Mouse (Mus musculus) liver, embryonic 14.5 days (tissue): ENCODE measurements at regions not wholly inside any gene's neighbourhood (a gene's known extent, or its start where the extent isn't known, plus 50 kb on each side); places are given as distances from the start of the nearest gene placed in this dataset.
"Not testable (repeated sequence)": the region's sequence is repeated elsewhere in the genome, so short reads cannot be mapped to it uniquely, and the experiment has no call there.

Source experiments
- CTCF ChIP-seq: IDR thresholded peaks from 2 replicates; pipeline ENCODE4 v1.5.1; 2016; ENCODE audit warnings: antibody characterized with exemption, low read depth, control low read depth
- EP300 ChIP-seq: IDR thresholded peaks from 2 replicates; pipeline ENCODE4 v1.6.1; 2016; ENCODE audit warnings: antibody characterized with exemption, low read depth

DNA sequence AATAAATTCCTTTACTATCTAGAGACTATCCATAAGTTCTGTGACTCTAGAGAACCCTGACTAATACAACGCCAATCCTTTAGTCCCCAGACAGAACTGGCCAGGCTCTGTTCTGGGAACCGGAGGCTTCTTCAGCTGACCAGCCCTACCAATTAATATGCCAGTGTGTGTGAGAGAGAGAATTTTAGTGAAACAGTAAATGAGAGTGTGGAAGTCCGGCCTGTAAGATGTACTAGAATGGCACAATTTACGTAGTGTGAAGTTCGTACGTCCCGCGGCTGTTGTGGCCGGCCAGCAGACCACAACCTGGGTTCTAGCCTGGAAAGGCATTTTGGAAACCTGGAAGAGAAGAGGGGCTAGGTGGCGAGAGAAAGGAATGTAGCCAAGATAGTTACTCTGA lies 83.7 kb upstream of the Lemd2 start:
- TF ChIP-seq CTCF, EP300: not testable (repeated sequence)
